Mouse (Mus musculus): ENCODE data around the gene Tmem60.

Tmem60 gene

GRCm38 (mm10) chr5:20881915-20882800 is at the start of gene Tmem60, which contains the start of gene Phtf2:
Gene Tmem60, plus strand, starts transcription at chr5:20882191.
Gene Phtf2, minus strand, starts transcription at chr5:20882124.
- peak; percentile 99 for DNase-seq (ENCODE audit: low spot score in 2 of 2)

DNA sequence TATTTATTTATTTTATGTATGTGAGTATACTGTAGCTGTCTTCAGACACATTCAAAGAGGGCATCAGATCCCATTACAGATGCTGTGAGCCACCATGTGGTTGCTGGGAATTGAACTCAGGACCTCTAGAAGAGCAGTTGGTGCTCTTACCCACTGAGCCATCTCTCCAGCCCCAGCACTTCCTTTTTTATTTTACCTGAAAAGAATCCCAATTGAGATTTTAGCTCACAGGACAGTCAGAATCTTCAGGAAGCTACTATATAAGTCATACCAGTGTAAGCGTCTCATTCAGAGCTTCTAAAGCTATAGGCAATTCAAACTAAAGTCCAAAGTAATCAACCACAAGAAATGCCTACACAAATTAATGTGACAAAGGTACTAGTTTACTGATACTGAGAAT is 47.6 kb upstream of the Tmem60 start:
- no peak for DNase-seq (ENCODE audit: low spot score in 2 of 2)

GRCm38 (mm10) chr5:20837082-20837481 is 44.9 kb upstream of the Tmem60 start:
- DNase-seq (ENCODE audit: low spot score in 2 of 2), result no peak

- no peak for DNase-seq (ENCODE audit: low spot score in 2 of 2)
Measured at GRCm38 (mm10) chr5:20843405-20843804, 38.6 kb upstream of the Tmem60 start.

- DNase-seq (ENCODE audit: low spot score in 2 of 2), result no peak
Measured at GRCm38 (mm10) chr5:20843816-20844215, 38.2 kb upstream of the Tmem60 start.

DNA sequence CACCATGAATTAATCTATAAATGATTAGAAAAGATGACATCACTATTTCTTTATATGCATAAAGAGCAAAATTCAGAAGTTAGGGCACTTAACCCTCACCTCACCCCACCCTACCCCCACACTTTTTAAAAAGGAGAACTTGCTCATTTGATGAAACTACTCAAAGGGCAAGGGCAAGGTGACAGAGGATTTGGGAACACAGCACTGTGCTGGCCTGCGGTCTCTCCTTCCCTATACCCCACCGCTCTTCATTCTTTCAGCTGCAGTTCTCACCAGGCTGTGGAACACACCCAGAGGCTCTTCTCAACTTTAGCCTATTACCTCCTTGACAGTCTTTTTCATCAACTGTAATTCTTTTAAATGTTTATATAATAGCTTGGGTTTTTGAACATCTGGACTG is 35.0 kb upstream of the Tmem60 start:
- DNase-seq (ENCODE audit: low spot score in 2 of 2), result no peak

- no peak for DNase-seq (ENCODE audit: low spot score in 2 of 2)
Measured at GRCm38 (mm10) chr5:20855066-20855465, 26.9 kb upstream of the Tmem60 start.

DNA sequence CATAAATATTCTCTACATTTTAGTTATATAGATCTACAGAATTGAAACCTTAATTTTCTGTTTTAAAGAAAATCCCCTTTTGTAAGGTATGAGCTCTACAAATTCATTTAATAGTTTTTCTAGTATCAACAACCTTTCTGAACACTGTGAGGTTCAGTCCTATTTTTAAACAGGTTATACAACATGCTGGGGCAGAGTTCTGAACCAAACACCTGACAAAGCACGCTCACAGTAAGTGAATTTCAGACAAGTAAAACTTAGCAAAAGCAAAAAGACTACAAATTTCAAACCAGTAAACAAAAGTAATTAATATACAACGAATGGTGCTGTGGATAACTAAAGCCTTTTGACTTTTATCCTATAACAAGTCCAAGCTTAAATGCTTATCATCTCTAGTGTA is 23.6 kb upstream of the Tmem60 start:
- DNase-seq (ENCODE audit: low spot score in 2 of 2), result no peak

DNA sequence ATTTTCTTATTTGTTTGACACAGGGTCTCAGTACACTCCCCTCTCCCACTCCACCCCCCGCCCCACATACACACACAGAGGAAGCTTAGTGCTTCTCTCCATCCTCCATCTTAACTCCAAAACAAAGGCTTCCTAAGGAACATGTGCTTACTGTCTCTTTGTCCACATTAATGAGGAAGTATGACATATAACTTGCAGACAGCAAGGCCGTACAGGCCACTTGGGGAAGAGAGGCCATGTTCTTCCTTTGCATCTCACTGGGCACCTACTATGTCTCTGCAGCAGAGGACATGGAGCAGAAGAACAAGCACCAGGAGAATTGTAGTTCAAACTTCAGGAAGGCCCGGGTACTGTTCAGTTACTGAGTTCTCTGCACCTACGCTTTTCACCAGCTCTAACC is 21.4 kb upstream of the Tmem60 start:
- no peak for DNase-seq (ENCODE audit: low spot score in 2 of 2)

DNA sequence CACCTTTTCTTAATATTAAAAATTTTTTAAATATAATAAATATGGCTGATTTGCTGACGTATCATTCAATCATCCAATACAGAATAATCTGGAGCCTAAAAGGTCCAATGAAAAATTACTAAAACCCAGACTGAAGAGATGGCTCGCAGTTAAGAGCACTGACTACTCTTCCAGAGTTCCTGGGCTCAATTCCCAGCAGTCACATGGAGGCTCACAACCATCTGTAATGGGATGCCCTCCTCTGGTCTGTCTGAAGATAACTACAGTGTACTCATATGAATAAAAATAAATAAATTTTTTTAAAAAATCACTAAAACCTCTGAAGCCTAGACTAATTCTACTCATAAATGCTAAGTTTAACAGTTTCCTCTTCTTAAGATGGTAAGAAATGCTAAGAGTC is 20.1 kb upstream of the Tmem60 start:
- DNase-seq (ENCODE audit: low spot score in 2 of 2), result no peak

DNA sequence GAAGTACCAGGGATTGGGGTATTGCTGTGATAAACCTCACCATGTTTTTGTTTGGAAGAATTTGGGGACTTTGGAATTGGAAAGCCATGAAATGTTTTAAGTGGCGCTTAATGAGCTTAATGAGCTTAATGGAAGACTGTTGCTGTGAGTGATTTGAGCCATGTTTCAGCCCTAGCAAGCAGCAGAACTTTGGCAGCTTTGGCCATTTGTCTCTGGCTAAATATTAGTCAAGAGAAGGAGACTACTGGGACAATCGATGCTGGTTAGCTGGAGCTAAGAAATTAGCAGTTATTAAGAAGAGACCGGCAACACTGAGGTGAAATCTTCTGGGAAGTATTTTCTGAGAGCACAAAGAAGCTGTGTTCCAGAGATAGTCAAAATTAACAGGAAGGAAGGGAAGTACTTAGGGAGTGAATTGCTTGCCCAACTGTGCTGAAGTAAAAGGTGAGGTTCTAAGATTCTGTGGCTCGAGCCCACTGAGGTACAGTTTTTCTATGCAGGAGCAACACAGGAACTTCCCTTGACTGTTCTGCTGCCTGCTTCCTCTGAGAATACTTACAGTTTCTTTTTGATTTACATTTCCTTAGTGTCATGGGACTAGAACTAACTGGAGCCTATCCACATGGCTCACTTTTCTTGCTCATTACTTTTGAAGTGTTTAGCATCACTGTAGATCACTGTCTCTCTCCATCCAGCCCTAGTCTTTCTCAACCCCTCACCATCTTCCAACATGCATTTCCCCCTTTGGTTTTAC is 17.6 kb upstream of the Tmem60 start:
- no peak for DNase-seq (ENCODE audit: low spot score in 2 of 2)

DNA sequence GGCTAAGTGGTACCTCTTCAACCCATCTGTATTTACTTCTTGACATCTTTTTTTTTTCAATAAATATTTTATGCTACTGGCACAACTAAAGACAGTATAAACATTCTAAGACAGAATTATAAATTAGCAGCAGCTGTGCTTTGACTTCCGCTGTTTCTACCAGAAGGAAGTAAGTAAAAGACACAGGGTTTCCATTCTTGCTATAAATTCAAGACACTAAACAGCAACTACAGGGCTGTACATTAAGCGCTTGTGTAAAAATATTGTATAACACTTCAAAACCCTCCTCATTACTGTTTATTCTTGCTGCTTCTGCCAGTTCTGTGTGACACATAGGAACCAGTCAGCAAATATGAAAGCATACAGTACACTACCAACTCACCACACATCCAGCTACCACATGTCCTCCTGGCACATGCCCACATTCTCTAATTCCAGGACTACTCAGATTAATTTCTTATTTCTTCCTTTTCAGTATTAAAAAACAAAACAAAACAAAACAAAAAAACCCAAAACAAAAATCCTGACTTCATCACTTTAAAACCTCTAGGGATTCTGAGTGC is 16.7 kb upstream of the Tmem60 start:
- DNase-seq (ENCODE audit: low spot score in 2 of 2), result no peak

GRCm38 (mm10) chr5:20873146-20873545 is 8.8 kb upstream of the Tmem60 start:
- no peak for DNase-seq (ENCODE audit: low spot score in 2 of 2)

DNA sequence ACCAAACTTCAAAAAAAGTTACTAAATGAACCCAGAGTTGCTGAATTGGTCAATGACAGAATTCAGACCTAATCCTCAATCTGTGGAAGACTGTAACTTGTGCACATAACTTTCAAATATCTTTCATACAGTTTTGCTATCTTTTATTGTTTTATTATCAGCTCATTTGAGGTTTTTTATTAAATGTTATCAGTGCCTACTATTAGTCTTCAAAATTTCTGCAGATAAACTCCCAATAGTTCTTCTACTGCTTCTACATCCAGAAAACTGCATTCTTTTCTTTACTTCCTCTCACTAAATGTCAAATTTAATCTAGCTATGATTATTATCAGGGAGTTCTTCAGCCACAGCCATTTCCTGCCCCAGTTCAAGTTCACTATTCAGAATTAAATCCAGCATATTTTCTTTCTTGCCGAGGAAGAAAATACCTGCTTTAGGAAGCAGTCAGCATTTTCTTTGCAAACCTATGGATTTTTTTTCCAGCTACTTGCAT is 5.0 kb upstream of the Tmem60 start:
- no peak for DNase-seq (ENCODE audit: low spot score in 2 of 2)

- no peak for DNase-seq (ENCODE audit: low spot score in 2 of 2)
Measured at GRCm38 (mm10) chr5:20880386-20880785, 1.6 kb upstream of the Tmem60 start.

- peak; percentile 55 to 84 for DNase-seq (ENCODE audit: low spot score in 2 of 2)
Measured at GRCm38 (mm10) chr5:20880797-20881775, 905 bp upstream of the Tmem60 start.

GRCm38 (mm10) chr5:20884036-20884620 is 2.1 kb downstream of the Tmem60 start:
- DNase-seq (ENCODE audit: low spot score in 2 of 2), result no peak

DNA sequence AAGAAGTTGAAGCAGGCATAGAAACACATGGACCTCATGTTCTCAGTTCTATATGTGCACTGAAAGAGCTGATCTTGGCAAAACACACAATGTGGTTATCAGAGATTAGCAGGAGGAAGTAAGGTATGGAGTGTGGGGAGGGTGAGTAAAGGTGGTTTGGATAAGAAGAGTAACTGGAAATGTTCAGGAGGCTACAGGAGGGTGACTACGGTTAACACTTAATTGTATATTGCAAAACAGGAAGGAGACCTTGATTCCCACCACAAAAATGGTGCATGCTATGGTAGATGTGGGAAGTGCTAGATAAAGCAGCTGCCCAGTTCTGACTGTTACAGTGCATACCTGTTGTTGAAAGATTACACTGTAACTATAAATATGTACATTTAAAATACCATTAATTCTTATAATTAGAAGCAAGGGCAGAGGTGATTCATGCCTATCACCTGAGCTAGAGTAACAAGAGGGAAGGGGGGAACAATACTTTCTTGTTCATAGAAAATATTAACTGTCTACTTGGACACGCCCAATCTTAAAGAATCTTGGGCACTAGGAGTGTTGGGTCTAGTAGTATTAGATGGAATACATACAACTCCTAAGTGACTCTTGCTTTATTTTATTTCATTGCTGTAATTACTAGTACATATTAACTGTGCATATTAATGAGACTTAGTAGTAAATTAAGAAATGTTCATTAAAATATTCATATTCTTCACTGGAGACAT is 15.6 kb downstream of the Tmem60 start:
- no peak for DNase-seq (ENCODE audit: low spot score in 2 of 2)

DNA sequence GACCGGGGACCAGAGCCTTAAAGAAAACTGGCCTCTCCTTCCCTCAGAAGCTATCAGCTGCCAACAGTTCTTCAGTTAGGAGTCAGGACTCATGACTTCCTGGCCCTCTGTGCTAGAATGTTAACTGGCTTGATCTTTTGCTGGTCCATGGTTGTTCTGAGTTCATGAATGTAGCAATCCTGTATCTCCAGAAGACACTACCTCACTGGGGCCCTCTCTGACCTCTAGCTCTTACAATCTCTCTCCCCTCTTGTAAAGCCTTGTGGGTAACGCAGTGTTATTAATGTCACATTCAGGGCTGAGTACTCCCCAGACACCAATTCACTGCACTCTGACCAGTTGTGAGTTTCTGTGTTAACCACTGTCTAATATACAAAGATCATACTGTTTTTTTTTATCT is 22.7 kb downstream of the Tmem60 start:
- DNase-seq (ENCODE audit: low spot score in 2 of 2), result no peak

DNA sequence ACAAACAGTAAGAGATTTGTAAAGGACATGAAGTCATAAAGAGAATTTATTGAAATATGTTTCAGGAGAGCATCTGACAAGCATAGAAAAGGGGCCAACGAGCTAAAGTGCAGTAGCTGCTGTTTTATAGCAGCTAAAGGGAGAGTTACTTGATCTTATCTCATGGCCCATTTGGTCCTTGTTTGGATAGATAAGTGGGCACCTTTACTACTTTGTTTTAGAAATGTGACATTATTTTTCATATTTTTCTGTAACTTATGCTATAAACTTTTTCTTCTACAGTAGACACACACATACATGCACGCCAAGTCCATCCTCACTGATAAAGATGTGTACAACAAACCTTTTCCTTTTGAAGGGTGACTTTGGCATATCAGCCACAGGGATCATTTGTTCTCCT is 23.4 kb downstream of the Tmem60 start:
- no peak for DNase-seq (ENCODE audit: low spot score in 2 of 2)
